Mouse (Mus musculus): ENCODE measurements around the gene Serhl. TPM values are rescaled to one million over a fixed set of nuclear protein-coding genes. Genes with fewer than 3 reads are reported as not detected.

Serhl gene
- polyA plus RNA-seq, 1 experiment from 2014 or later, result 54.2 TPM

- 77% methylated on average over 13 of the region's 13 CpGs for WGBS
- Histone ChIP-seq H3K27ac (no peak overlapping the region), H3K9me3 (no peaks in the 10 kb centered on the region), H3K4me3 (replicated peaks) (no peak overlapping the region), H3K36me3 (no peaks in the 10 kb centered on the region), H3K4me1 (peaks cover 8% of the 10 kb centered on the region; the same call in 1 of the 2 replicates), H3K27me3 (replicated peaks) (0 out of 2 replicates have a peak, but pooled peaks cover 11% of the 10 kb centered on the region), H3K9ac (no peak overlapping the region), H3K4me2 (no peak overlapping the region)
- no peak for ATAC-seq (ENCODE audit: insufficient read depth, low FRiP score, low read depth)
Observed at GRCm38 (mm10) chr15:83086636-83087328, 2.5 kb upstream of the Serhl start.

GRCm38 (mm10) chr15:83088495-83089428 is 544 bp upstream of the Serhl start:
- Histone ChIP-seq H3K4me3 (replicated peaks) (no peak overlapping the region), H3K27ac (no peak overlapping the region), H3K9ac (no peak overlapping the region), H3K27me3 (replicated peaks) (0 out of 2 replicates have a peak, but pooled peaks cover 11% of the 10 kb centered on the region), H3K4me1 (peaks cover 8% of the 10 kb centered on the region; the same call in 1 of the 2 replicates), H3K36me3 (no peaks in the 10 kb centered on the region), H3K4me2 (peak overlapping the region; percentile 28; the same call in 1 of the 2 replicates), H3K9me3 (no peaks in the 10 kb centered on the region)
- no peak; the same call in 1 of the 2 replicates for ATAC-seq (ENCODE audit: insufficient read depth, low FRiP score, low read depth)
- WGBS, result 12% methylated on average over 27 of the region's 27 CpGs

- ATAC-seq (ENCODE audit: insufficient read depth, low FRiP score, low read depth), result 0 out of 2 replicates have a peak, but pooled peaks have one; percentile 35
- Histone ChIP-seq H3K4me1 (peaks cover 8% of the 10 kb centered on the region; the same call in 1 of the 2 replicates), H3K27me3 (replicated peaks) (0 out of 2 replicates have a peak, but pooled peaks cover 11% of the 10 kb centered on the region), H3K27ac (no peak overlapping the region), H3K4me2 (no peak overlapping the region), H3K9me3 (no peaks in the 10 kb centered on the region), H3K9ac (no peak overlapping the region), H3K4me3 (replicated peaks) (no peak overlapping the region), H3K36me3 (no peaks in the 10 kb centered on the region)
- 47% methylated on average over 3 of the region's 3 CpGs for WGBS
Observed at GRCm38 (mm10) chr15:83090874-83091273, 1.6 kb downstream of the Serhl start.

- Histone ChIP-seq H3K9me3 (no peaks in the 10 kb centered on the region), H3K4me1 (peaks cover 8% of the 10 kb centered on the region; the same call in 1 of the 2 replicates), H3K9ac (no peak overlapping the region), H3K27me3 (replicated peaks) (0 out of 2 replicates have a peak, but pooled peaks cover 11% of the 10 kb centered on the region), H3K4me3 (replicated peaks) (no peak overlapping the region), H3K4me2 (no peak overlapping the region), H3K36me3 (no peaks in the 10 kb centered on the region), H3K27ac (no peak overlapping the region)
- WGBS, result 67% methylated on average over 2 of the region's 2 CpGs
- ATAC-seq (ENCODE audit: insufficient read depth, low FRiP score, low read depth), result no peak
Observed at GRCm38 (mm10) chr15:83093687-83094086, 4.4 kb downstream of the Serhl start.

GRCm38 (mm10) chr15:83095950-83096349 is 6.6 kb downstream of the Serhl start:
- no peaks in the 10 kb centered on the region for H3K27me3 ChIP-seq (replicated peaks)
- WGBS, result 53% methylated on average over 2 of the region's 2 CpGs

GRCm38 (mm10) chr15:83099533-83100331 is 10.4 kb downstream of the Serhl start:
- Histone ChIP-seq H3K4me3 (replicated peaks) (peak overlapping the region; percentile 66), H3K27ac (peak overlapping the region; percentile 60; the same call in 1 of the 2 replicates), H3K9me3 (no peaks in the 10 kb centered on the region), H3K4me1 (peaks cover 6% of the 10 kb centered on the region; the same call in 1 of the 2 replicates), H3K36me3 (no peaks in the 10 kb centered on the region), H3K27me3 (replicated peaks) (no peaks in the 10 kb centered on the region), H3K9ac (peak overlapping the region; percentile 75), H3K4me2 (peak overlapping the region; percentile 91)
- WGBS, result 3% methylated on average over 31 of the region's 31 CpGs
- peak; percentile 92 for ATAC-seq (ENCODE audit: insufficient read depth, low FRiP score, low read depth)

More at GRCm38 (mm10) chr15:83095950-83096349, 6.6 kb downstream of the Serhl start:
- no peak for ATAC-seq (ENCODE audit: insufficient read depth, low FRiP score, low read depth)
- no peak overlapping the region for H3K4me3 ChIP-seq (replicated peaks)
- peaks cover 6% of the 10 kb centered on the region; the same call in 1 of the 2 replicates for H3K4me1 ChIP-seq
- no peaks in the 10 kb centered on the region for H3K9me3 ChIP-seq
- H3K36me3 ChIP-seq, result no peaks in the 10 kb centered on the region
- no peak overlapping the region for H3K27ac ChIP-seq
- no peak overlapping the region for H3K4me2 ChIP-seq
- no peak overlapping the region for H3K9ac ChIP-seq

- Histone ChIP-seq H3K4me2 (peak overlapping the region; percentile 91), H3K9ac (peak overlapping the region; percentile 75), H3K4me3 (replicated peaks) (peak overlapping the region; percentile 66), H3K9me3 (no peaks in the 10 kb centered on the region), H3K36me3 (no peaks in the 10 kb centered on the region), H3K27me3 (replicated peaks) (no peaks in the 10 kb centered on the region), H3K4me1 (peaks cover 6% of the 10 kb centered on the region; the same call in 1 of the 2 replicates), H3K27ac (peak overlapping the region; percentile 60; the same call in 1 of the 2 replicates)
- WGBS, result 2% methylated on average over 8 of the region's 8 CpGs
- peak; percentile 16; the same call in 1 of the 2 replicates for ATAC-seq (ENCODE audit: insufficient read depth, low FRiP score, low read depth)
Observed at GRCm38 (mm10) chr15:83100332-83100662, 11.0 kb downstream of the Serhl start.

- no peaks in the 10 kb centered on the region for H3K27me3 ChIP-seq (replicated peaks)
- H3K27ac ChIP-seq, result no peak overlapping the region
- H3K4me2 ChIP-seq, result no peak overlapping the region
- H3K36me3 ChIP-seq, result no peaks in the 10 kb centered on the region
- no peak overlapping the region for H3K4me3 ChIP-seq (replicated peaks)
- WGBS, result 56% methylated on average over 1 of the region's 1 CpGs
- no peak overlapping the region for H3K9ac ChIP-seq
- H3K4me1 ChIP-seq, result peaks cover 6% of the 10 kb centered on the region; the same call in 1 of the 2 replicates
- ATAC-seq (ENCODE audit: insufficient read depth, low FRiP score, low read depth), result no peak
- no peaks in the 10 kb centered on the region for H3K9me3 ChIP-seq
Observed at GRCm38 (mm10) chr15:83103111-83103510, 13.8 kb downstream of the Serhl start.

GRCm38 (mm10) chr15:83106426-83106825 is 17.1 kb downstream of the Serhl start:
- WGBS, result 70% methylated on average over 6 of the region's 6 CpGs
- no peak overlapping the region for H3K9ac ChIP-seq
- H3K4me1 ChIP-seq, result no peaks in the 10 kb centered on the region
- no peaks in the 10 kb centered on the region for H3K9me3 ChIP-seq
- no peak for ATAC-seq (ENCODE audit: insufficient read depth, low FRiP score, low read depth)
- no peak overlapping the region for H3K27ac ChIP-seq
- 0 out of 2 replicates have a peak, but pooled peaks cover 4% of the 10 kb centered on the region for H3K36me3 ChIP-seq
- no peaks in the 10 kb centered on the region for H3K27me3 ChIP-seq (replicated peaks)
- H3K4me3 ChIP-seq (replicated peaks), result no peak overlapping the region
- H3K4me2 ChIP-seq, result no peak overlapping the region

- 78% methylated on average over 6 of the region's 6 CpGs for WGBS
- H3K9ac ChIP-seq, result no peak overlapping the region
- no peak overlapping the region for H3K4me3 ChIP-seq (replicated peaks)
- H3K27me3 ChIP-seq (replicated peaks), result no peaks in the 10 kb centered on the region
- no peaks in the 10 kb centered on the region for H3K9me3 ChIP-seq
- peaks cover 2% of the 10 kb centered on the region for H3K4me1 ChIP-seq
- ATAC-seq (ENCODE audit: insufficient read depth, low FRiP score, low read depth), result no peak
- no peak overlapping the region for H3K27ac ChIP-seq
- 0 out of 2 replicates have a peak, but pooled peaks cover 4% of the 10 kb centered on the region for H3K36me3 ChIP-seq
- H3K4me2 ChIP-seq, result no peak overlapping the region
Observed at GRCm38 (mm10) chr15:83107814-83108213, 18.5 kb downstream of the Serhl start.

- Histone ChIP-seq H3K9ac (no peak overlapping the region), H3K9me3 (no peaks in the 10 kb centered on the region), H3K27ac (no peak overlapping the region), H3K4me3 (replicated peaks) (no peak overlapping the region), H3K4me2 (no peak overlapping the region), H3K4me1 (peaks cover 5% of the 10 kb centered on the region), H3K27me3 (replicated peaks) (no peaks in the 10 kb centered on the region), H3K36me3 (peaks cover 10% of the 10 kb centered on the region; the same call in 1 of the 2 replicates)
- no peak for ATAC-seq (ENCODE audit: insufficient read depth, low FRiP score, low read depth)
- 54% methylated on average over 6 of the region's 6 CpGs for WGBS
Observed at GRCm38 (mm10) chr15:83111290-83111689, 22.0 kb downstream of the Serhl start.

Measured in stomach, embryonic 15.5 days (tissue).